Mouse (Mus musculus) forebrain, embryonic 11.5 days (tissue): ENCODE data around the gene 1700037C18Rik. TPM values are rescaled to one million over a fixed set of nuclear protein-coding genes. Genes with fewer than 3 reads are reported as not detected.
A peak's percentile ranks its signal among the peaks of the same experiment; 100 is the strongest.

ENCODE experiments used
- ATAC-seq: fragments of 200-750 bp; cut with Nextera tagmentation; replicated peaks from 2 replicates; pipeline ENCODE4 v1.8.0; 2017; ENCODE audit warnings: moderate TSS enrichment; ENCODE audit not compliant: low FRiP score
- DNase-seq: peaks from one replicate; pipeline ENCODE4 v3.0.0-alpha.2; 2017; ENCODE audit warnings: low spot score
- H3K27ac ChIP-seq: fragments of 300-500 bp; sonication (generic); 2 replicates; pipeline ENCODE4 v1.5.1; 2014; ENCODE audit warnings: low read depth, low read length
- H3K27me3 ChIP-seq: fragments of 300-500 bp; sonication (generic); 2 replicates; pipeline ENCODE4 v1.6.1; 2014; ENCODE audit warnings: mild to moderate bottlenecking, low read length, mixed read lengths; ENCODE audit not compliant: control insufficient read depth, insufficient read depth
- H3K36me3 ChIP-seq: fragments of 300-500 bp; sonication (generic); 2 replicates; pipeline ENCODE4 v1.6.1; 2014; ENCODE audit warnings: mild to moderate bottlenecking, low read length, moderate library complexity, mixed read lengths; ENCODE audit not compliant: control insufficient read depth, insufficient read depth
- H3K4me1 ChIP-seq: fragments of 300-500 bp; sonication (generic); replicated peaks from 2 replicates; pipeline ENCODE4 v1.6.1; 2014; ENCODE audit warnings: low read length, mixed read lengths; ENCODE audit not compliant: control insufficient read depth, insufficient read depth
- H3K4me2 ChIP-seq: fragments of 300-500 bp; sonication (generic); 2 replicates; pipeline ENCODE4 v1.6.1; 2014; ENCODE audit warnings: low read depth, mild to moderate bottlenecking, low read length, moderate library complexity, mixed read lengths; ENCODE audit not compliant: severe bottlenecking
- H3K4me3 ChIP-seq: fragments of 300-500 bp; sonication (generic); 2 replicates; pipeline ENCODE4 v1.5.1; 2014; ENCODE audit warnings: low read depth, low read length
- H3K9ac ChIP-seq: fragments of 300-500 bp; sonication (generic); 2 replicates; pipeline ENCODE4 v1.6.1; 2014; ENCODE audit warnings: low read length
- H3K9me3 ChIP-seq: fragments of 300-500 bp; sonication (generic); 2 replicates; pipeline ENCODE4 v1.6.1; 2016; ENCODE audit warnings: low read length, mixed read lengths; ENCODE audit not compliant: control insufficient read depth
- WGBS: fragments of 180-500 bp; shearing (Covaris S2); extraction: QIAGEN DNeasy Blood & Tissue Kit; methylation state at CpG from one replicate; pipeline ENCODE4 v1.1.7; 2014; 5-methylcytosine and 5-hydroxymethylcytosine counted together
- polyA plus RNA-seq: library from polyadenylated mRNA; unstranded; fragments of >200 nt; fragmentation: Nextera tagmentation; extraction: Ambion mirVana; gene quantifications from 2 replicates; pipeline ENCODE4 v1.2.1, GENCODE M21; 2014

Gene 1700037C18Rik
- polyA plus RNA-seq, 1 experiment from 2014 or later = 7.3 TPM

- H3K4me1 ChIP-seq = peaks cover 4% of the 10 kb centered on the region; the same call in 1 of the 2 replicates
- H3K4me2 ChIP-seq = peak overlapping the region; percentile 70
- peak overlapping the region; percentile 86 for H3K4me3 ChIP-seq
- peak; percentile 6 for ATAC-seq
- 8% methylated on average over 10 of the region's 10 CpGs for WGBS
- no peak for DNase-seq
- H3K36me3 ChIP-seq = no peaks in the 10 kb centered on the region
- H3K9ac ChIP-seq = peak overlapping the region; percentile 89
- H3K27ac ChIP-seq = peak overlapping the region; percentile 83; the same call in 1 of the 2 replicates
- H3K27me3 ChIP-seq = no peaks in the 10 kb centered on the region
- no peaks in the 10 kb centered on the region for H3K9me3 ChIP-seq
These were observed 23.3 kb downstream of the 1700037C18Rik start for GRCm38 (mm10) chr16:3885065-3885670.

GRCm38 (mm10) chr16:3884201-3885064 is 24.1 kb downstream of the 1700037C18Rik start, which contains the start of the genes Zfp597 and Gm20695:
Gene Zfp597, minus strand, starts transcription at chr16:3884561.
Gene Gm20695, plus strand, starts transcription at chr16:3884648.
- peak within 1 kb of the TSS; percentile 86 for H3K4me3 ChIP-seq
- H3K4me2 ChIP-seq = peak within 1 kb of the TSS; percentile 70
- peak within 1 kb of the TSS; percentile 89 for H3K9ac ChIP-seq
- H3K36me3 ChIP-seq = no peaks in the 10 kb centered on the region
- no peaks in the 10 kb centered on the region for H3K9me3 ChIP-seq
- under 1% methylated on average over 88 of the region's 88 CpGs for WGBS
- no peaks in the 10 kb centered on the region for H3K27me3 ChIP-seq
- ATAC-seq (peak; percentile 99), DNase-seq (peak; percentile 97)
- H3K27ac ChIP-seq = peak within 1 kb of the TSS; percentile 83
- peaks cover 4% of the 10 kb centered on the region; the same call in 1 of the 2 replicates for H3K4me1 ChIP-seq

GRCm38 (mm10) chr16:3876346-3876745 is 32.1 kb downstream of the 1700037C18Rik start:
- no peak for DNase-seq
- ATAC-seq = no peak
- Histone ChIP-seq H3K9me3 (no peaks in the 10 kb centered on the region), H3K4me1 (no peaks in the 10 kb centered on the region; the same call in 1 of the 2 replicates), H3K4me3 (no peak overlapping the region), H3K36me3 (no peaks in the 10 kb centered on the region), H3K27me3 (no peaks in the 10 kb centered on the region), H3K4me2 (no peak overlapping the region), H3K27ac (no peak overlapping the region), H3K9ac (no peak overlapping the region)
- WGBS = 91% methylated on average over 4 of the region's 4 CpGs

GRCm38 (mm10) chr16:3872216-3873047 is 36.1 kb downstream of the 1700037C18Rik start, which contains the start of gene Naa60:
Gene Naa60, plus strand, starts transcription at chr16:3872375.
- 4% methylated on average over 47 of the region's 47 CpGs for WGBS
- no peaks in the 10 kb centered on the region; the same call in 1 of the 2 replicates for H3K4me1 ChIP-seq
- no peaks in the 10 kb centered on the region for H3K9me3 ChIP-seq
- H3K27ac ChIP-seq = no peak within 1 kb of the TSS
- peak within 1 kb of the TSS; percentile 66 for H3K9ac ChIP-seq
- peak within 1 kb of the TSS; percentile 44 for H3K4me3 ChIP-seq
- no peaks in the 10 kb centered on the region; the same call in 1 of the 2 replicates for H3K36me3 ChIP-seq
- ATAC-seq = peak; percentile 98
- H3K27me3 ChIP-seq = no peaks in the 10 kb centered on the region
- peak; percentile 97 for DNase-seq
- peak within 1 kb of the TSS; percentile 81 for H3K4me2 ChIP-seq

- H3K36me3 ChIP-seq = no peaks in the 10 kb centered on the region; the same call in 1 of the 2 replicates
- H3K27me3 ChIP-seq = no peaks in the 10 kb centered on the region
- no peak overlapping the region for H3K27ac ChIP-seq
- H3K4me1 ChIP-seq = no peaks in the 10 kb centered on the region; the same call in 1 of the 2 replicates
- DNase-seq (no peak), ATAC-seq (no peak)
- H3K4me3 ChIP-seq = peak overlapping the region; percentile 44
- no peaks in the 10 kb centered on the region for H3K9me3 ChIP-seq
- H3K4me2 ChIP-seq = peak overlapping the region; percentile 81
- WGBS = 1% methylated on average over 16 of the region's 16 CpGs
- peak overlapping the region; percentile 66; the same call in 1 of the 2 replicates for H3K9ac ChIP-seq
These were observed 36.7 kb downstream of the 1700037C18Rik start for GRCm38 (mm10) chr16:3871815-3872214.

- no peak for DNase-seq
- ATAC-seq = no peak
- no peak overlapping the region for H3K4me2 ChIP-seq
- H3K4me1 ChIP-seq = no peaks in the 10 kb centered on the region
- H3K9ac ChIP-seq = no peak overlapping the region
- no peaks in the 10 kb centered on the region for H3K27me3 ChIP-seq
- no peaks in the 10 kb centered on the region for H3K9me3 ChIP-seq
- peaks cover 3% of the 10 kb centered on the region; the same call in 1 of the 2 replicates for H3K36me3 ChIP-seq
- WGBS = 88% methylated on average over 4 of the region's 4 CpGs
- no peak overlapping the region for H3K27ac ChIP-seq
- no peak overlapping the region for H3K4me3 ChIP-seq
These were observed 49.2 kb downstream of the 1700037C18Rik start for GRCm38 (mm10) chr16:3859254-3859653.

GRCm38 (mm10) chr16:3855776-3856175 is 52.7 kb downstream of the 1700037C18Rik start:
- DNase-seq (no peak), ATAC-seq (no peak)
- no peaks in the 10 kb centered on the region for H3K4me1 ChIP-seq
- H3K4me2 ChIP-seq = no peak overlapping the region
- H3K9me3 ChIP-seq = no peaks in the 10 kb centered on the region
- peaks cover under 1% of the 10 kb centered on the region; the same call in 1 of the 2 replicates for H3K36me3 ChIP-seq
- H3K27ac ChIP-seq = no peak overlapping the region
- H3K9ac ChIP-seq = no peak overlapping the region
- no peak overlapping the region for H3K4me3 ChIP-seq
- 83% methylated on average over 1 of the region's 1 CpGs for WGBS
- no peaks in the 10 kb centered on the region for H3K27me3 ChIP-seq
